Comparison of ENCODE assay signal across 19 mouse cellular contexts in the genomic region with DNA sequence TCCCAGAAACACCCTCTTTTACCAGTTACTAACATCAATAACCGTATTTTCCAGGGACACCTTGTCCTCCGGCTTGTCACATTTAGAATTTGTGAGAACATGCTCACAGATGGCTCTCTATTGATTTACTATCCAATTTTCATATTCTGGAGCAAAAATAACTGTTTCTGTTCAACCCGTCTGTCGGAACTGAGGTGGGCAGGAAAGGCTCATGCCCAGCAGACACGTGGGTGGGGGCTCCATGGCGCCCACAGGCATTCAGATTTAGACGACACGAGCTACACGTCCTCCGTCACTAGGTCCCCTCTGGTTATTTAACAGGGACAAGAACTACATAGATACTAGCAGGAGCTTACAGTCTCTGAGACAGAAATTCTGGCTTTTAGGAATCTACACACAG.
A peak's percentile ranks its signal among the peaks of the same experiment; 100 is the strongest.
DNase-seq lines count a peak whose midpoint lies in the region; ATAC-seq and TF ChIP-seq lines count a peak whose summit lies in the region.
"Had no signal": no experiment of that assay in that cellular context is flagged by ENCODE, and none has a peak within 500 bp of the region (broad histone marks: within the 10 kb centered on the region; RNA-seq: fewer than 3 reads in every experiment).

No protein-coding gene starts in this region.

- TF ChIP-seq POLR2A in lung, adult 2 months (IDR thresholded peaks at IDR 0.05; ENCODE audit: borderline replicate concordance, extremely low read depth, low read depth, low read length): no peak

- WGBS in lung, adult 2 months: 88% methylated on average over 10 of the region's 10 CpGs

- peak; percentile 72 for DNase-seq in left cerebral cortex, adult 11 months (ENCODE audit: low spot score)
- no peak for DNase-seq in left cerebral cortex, postnatal 4 days
- peak; percentile 93 for DNase-seq in layer of hippocampus, adult 9-11 months
- DNase-seq in left cerebral cortex, postnatal 25 days (ENCODE audit: low spot score in 2 of 2): peak; percentile 77 to 94
- DNase-seq in lung, adult 2 months: no peak
- DNase-seq in urinary bladder, postnatal 14 days (ENCODE audit: low spot score): no peak
- DNase-seq in thymus, postnatal 4 days: no peak
- DNase-seq: cerebellum, adult 11 months; gastrocnemius, postnatal 14 days; kidney, postnatal 10 days; lung, embryonic 14.5 days; thymus, adult 2 months had no signal

- intact Hi-C loops in left cerebral cortex, postnatal 4 days (cut with DNase I): no loop called here
- intact Hi-C loops in left cerebral cortex, postnatal 25 days (cut with DNase I): loop anchor here (1.0 to 5.0 kb wide), 3 partner anchors 16 to 260 kb away; partner anchors contain the start of gene Sulf2

- ATAC-seq in granulocyte monocyte progenitor cell, adult 5-6 weeks (replicated peaks; ENCODE audit: poor library complexity, severe bottlenecking): no peak
- ATAC-seq: intestine, embryonic 16.5 days; midbrain, embryonic 16.5 days had no signal

- H3K4me1 ChIP-seq in lung, adult 2 months (ENCODE audit: control insufficient read depth, insufficient read depth, low read length): no peaks in the 10 kb centered on the region

- no peak overlapping the region for H3K4me3 ChIP-seq in lung, adult 2 months (replicated peaks; ENCODE audit: extremely low read depth, low read depth, low read length)
- H3K4me3 ChIP-seq: forebrain, embryonic 12.5 days; heart, embryonic 13.5 days; limb, embryonic 15.5 days; neural tube, embryonic 12.5 days had no signal

- no peak for TF ChIP-seq CTCF in lung, adult 2 months (IDR thresholded peaks at IDR 0.05; ENCODE audit: insufficient read depth, low read length)

Comparison
In these comparisons a context has a peak if more than half of its experiments do, and no peak if none do; other contexts are left out.
1. DNase-seq: peak in left cerebral cortex, adult 11 months (single experiment), layer of hippocampus, adult 9-11 months (single experiment) and left cerebral cortex, postnatal 25 days (2 of 2); none in left cerebral cortex, postnatal 4 days (single experiment), lung, adult 2 months (single experiment), urinary bladder, postnatal 14 days (single experiment) and thymus, postnatal 4 days (single experiment).